Mouse (Mus musculus) myocyte (in vitro differentiated cells): ENCODE data around the gene R3hdm4.

Experiments
- CEBPB ChIP-seq: IDR thresholded peaks from 2 replicates; pipeline ENCODE4 v1.6.1; 2011; ENCODE audit warnings: mild to moderate bottlenecking, moderate library complexity; ENCODE audit not compliant: poor library complexity, insufficient read depth, severe bottlenecking
- MAX ChIP-seq: IDR thresholded peaks from one replicate; pipeline ENCODE4 v1.6.1; 2011; ENCODE audit warnings: low read depth, mild to moderate bottlenecking, control low read depth
- POLR2A ChIP-seq: IDR thresholded peaks from one replicate; pipeline ENCODE4 v1.6.1; 2011; ENCODE audit warnings: low read depth, mild to moderate bottlenecking, control low read depth, moderate library complexity; ENCODE audit not compliant: insufficient read length
- POLR2AphosphoS2 ChIP-seq: IDR thresholded peaks from one replicate; pipeline ENCODE4 v1.6.1; 2011; ENCODE audit warnings: low read depth, control low read depth; ENCODE audit not compliant: insufficient read length
- REST ChIP-seq: IDR thresholded peaks from one replicate; pipeline ENCODE4 v1.6.1; 2011; ENCODE audit warnings: mild to moderate bottlenecking, control low read depth, moderate library complexity; ENCODE audit not compliant: insufficient read depth, insufficient read length
- TCF12 ChIP-seq: IDR thresholded peaks from one replicate; pipeline ENCODE4 v1.6.1; 2011; ENCODE audit warnings: mild to moderate bottlenecking, control low read depth; ENCODE audit not compliant: poor library complexity, insufficient read depth, severe bottlenecking

GRCm38 (mm10) chr10:79927324-79928029 lies 6.5 kb upstream of the R3hdm4 start:
- TF ChIP-seq CEBPB (no peak), POLR2A (no peak), MAX (no peak), POLR2AphosphoS2 (no peak), TCF12 (no peak), REST (no peak)
